Mouse (Mus musculus) lung, embryonic 15.5 days (tissue): ENCODE results near the gene Orc2. TPM values are rescaled to one million over a fixed set of nuclear protein-coding genes. Genes with fewer than 3 reads are reported as not detected.

ENCODE experiments used
- ATAC-seq: fragments of 200-750 bp; cut with Nextera tagmentation; 2 replicates; pipeline ENCODE4 v1.8.0; 2017; ENCODE audit warnings: moderate number of reproducible peaks, borderline replicate concordance; ENCODE audit not compliant: low FRiP score, low TSS enrichment; ENCODE audit errors: extremely low read depth
- H3K27ac ChIP-seq: fragments of 300-500 bp; sonication (generic); 2 replicates; pipeline ENCODE4 v1.5.1; 2015; ENCODE audit warnings: moderate library complexity, mild to moderate bottlenecking, inconsistent platforms
- H3K27me3 ChIP-seq: fragments of 300-500 bp; sonication (generic); 2 replicates; pipeline ENCODE4 v1.6.1; 2015; ENCODE audit warnings: inconsistent platforms
- H3K36me3 ChIP-seq: fragments of 300-500 bp; sonication (generic); 2 replicates; pipeline ENCODE4 v1.6.1; 2015; ENCODE audit warnings: inconsistent platforms
- H3K4me1 ChIP-seq: fragments of 300-500 bp; sonication (generic); 2 replicates; pipeline ENCODE4 v1.6.1; 2015; ENCODE audit warnings: inconsistent platforms
- H3K4me2 ChIP-seq: fragments of 300-500 bp; sonication (generic); 2 replicates; pipeline ENCODE4 v1.6.1; 2015; ENCODE audit warnings: inconsistent platforms, mild to moderate bottlenecking, moderate library complexity
- H3K4me3 ChIP-seq: fragments of 300-500 bp; sonication (generic); 2 replicates; pipeline ENCODE4 v1.5.1; 2015; ENCODE audit warnings: mild to moderate bottlenecking, inconsistent platforms
- H3K9ac ChIP-seq: fragments of 300-500 bp; sonication (generic); 2 replicates; pipeline ENCODE4 v1.6.1; 2015; ENCODE audit warnings: inconsistent platforms
- H3K9me3 ChIP-seq: fragments of 300-500 bp; sonication (generic); 2 replicates; pipeline ENCODE4 v1.6.1; 2016; ENCODE audit warnings: inconsistent platforms
- WGBS: fragments of 180-500 bp; shearing (Covaris S2); methylation state at CpG from one replicate; pipeline ENCODE4 v1.1.7; 2015; 5-methylcytosine and 5-hydroxymethylcytosine counted together
- polyA plus RNA-seq: library from polyadenylated mRNA; unstranded; fragments of >200 nt; fragmentation: Nextera tagmentation; extraction: Ambion mirVana; gene quantifications from 2 replicates; pipeline ENCODE4 v1.2.1, GENCODE M21; 2015

Gene Orc2
- polyA plus RNA-seq, 1 experiment from 2014 or later: 26.9 TPM

- H3K36me3 ChIP-seq: peaks cover 34% of the 10 kb centered on the region
- H3K9me3 ChIP-seq: no peaks in the 10 kb centered on the region
- peak overlapping the region; percentile 79 for H3K4me2 ChIP-seq
- peak overlapping the region; percentile 86 for H3K4me3 ChIP-seq
- 3% methylated on average over 13 of the region's 13 CpGs for WGBS
- peak overlapping the region; percentile 98; the same call in 1 of the 2 replicates for H3K27ac ChIP-seq
- H3K4me1 ChIP-seq: peaks cover 20% of the 10 kb centered on the region
- H3K9ac ChIP-seq: peak overlapping the region; percentile 97
- peak; percentile 62; the same call in 1 of the 2 replicates for ATAC-seq
- H3K27me3 ChIP-seq: no peaks in the 10 kb centered on the region
Observed at GRCm38 (mm10) chr1:58422879-58423278, 82.0 kb downstream of the Orc2 start.

GRCm38 (mm10) chr1:58420961-58421360 lies 83.9 kb downstream of the Orc2 start:
- no peak for ATAC-seq
- Histone ChIP-seq H3K4me1 (peaks cover 20% of the 10 kb centered on the region), H3K9ac (no peak overlapping the region), H3K27ac (no peak overlapping the region), H3K4me2 (peak overlapping the region; percentile 79), H3K27me3 (no peaks in the 10 kb centered on the region), H3K9me3 (no peaks in the 10 kb centered on the region), H3K36me3 (peaks cover 51% of the 10 kb centered on the region), H3K4me3 (peak overlapping the region; percentile 86; the same call in 1 of the 2 replicates)
- 38% methylated on average over 7 of the region's 7 CpGs for WGBS

GRCm38 (mm10) chr1:58420032-58420431 lies 84.9 kb downstream of the Orc2 start:
- H3K36me3 ChIP-seq: peaks cover 60% of the 10 kb centered on the region
- no peaks in the 10 kb centered on the region for H3K9me3 ChIP-seq
- H3K4me3 ChIP-seq: no peak overlapping the region
- no peak overlapping the region for H3K4me2 ChIP-seq
- ATAC-seq: no peak
- H3K27me3 ChIP-seq: no peaks in the 10 kb centered on the region
- H3K9ac ChIP-seq: no peak overlapping the region
- H3K27ac ChIP-seq: no peak overlapping the region
- 74% methylated on average over 10 of the region's 10 CpGs for WGBS
- peaks cover 20% of the 10 kb centered on the region for H3K4me1 ChIP-seq

- Histone ChIP-seq H3K27me3 (no peaks in the 10 kb centered on the region), H3K9ac (no peak overlapping the region), H3K27ac (no peak overlapping the region), H3K4me3 (no peak overlapping the region), H3K36me3 (peaks cover 87% of the 10 kb centered on the region), H3K4me1 (peaks cover 5% of the 10 kb centered on the region), H3K9me3 (no peaks in the 10 kb centered on the region), H3K4me2 (no peak overlapping the region)
- no peak for ATAC-seq
- 86% methylated on average over 2 of the region's 2 CpGs for WGBS
Observed at GRCm38 (mm10) chr1:58416048-58416447, 88.9 kb downstream of the Orc2 start.

GRCm38 (mm10) chr1:58415442-58415841 lies 89.5 kb downstream of the Orc2 start:
- Histone ChIP-seq H3K4me3 (no peak overlapping the region), H3K4me2 (no peak overlapping the region), H3K27ac (no peak overlapping the region), H3K9ac (no peak overlapping the region), H3K27me3 (no peaks in the 10 kb centered on the region), H3K4me1 (0 out of 2 replicates have a peak, but pooled peaks cover 3% of the 10 kb centered on the region), H3K9me3 (no peaks in the 10 kb centered on the region), H3K36me3 (peaks cover 91% of the 10 kb centered on the region)
- 18% methylated on average over 1 of the region's 1 CpGs for WGBS
- ATAC-seq: no peak

Other genes with a start within 250 kb of the Orc2 start
- gene Aox2, start 226.8 kb downstream of the Orc2 start, polyA plus RNA-seq: 0.04 TPM in 1 of 2 replicates, not detected in the other
- gene Bzw1, start 112.2 kb downstream of the Orc2 start, polyA plus RNA-seq: 343 and 360 TPM in 2 replicates
- 174 and 176 TPM in 2 replicates for gene Clk1, start 81.0 kb downstream of the Orc2 start, polyA plus RNA-seq
- gene Nif3l1, start 60.0 kb downstream of the Orc2 start, polyA plus RNA-seq: 40.4 and 42.4 TPM in 2 replicates
- gene Ppil3, start 59.6 kb downstream of the Orc2 start, polyA plus RNA-seq: 49.2 and 54.9 TPM in 2 replicates
- gene Fam126b, start 81.2 kb upstream of the Orc2 start, polyA plus RNA-seq: 6.8 and 8.0 TPM in 2 replicates
- gene Ndufb3, start 81.3 kb upstream of the Orc2 start, polyA plus RNA-seq: 157 and 166 TPM in 2 replicates
- gene Als2cr12, start 190.9 kb upstream of the Orc2 start, polyA plus RNA-seq: 0.10 TPM in 1 of 2 replicates, not detected in the other
- 41.0 and 44.2 TPM in 2 replicates for gene Cflar, start 206.4 kb upstream of the Orc2 start, polyA plus RNA-seq